ENCODE assay signal across 24 mouse cellular contexts in genomic region chr3:69051894-69052293, GRCm38 (mm10).
"Had no signal": no experiment of that assay in that cellular context is flagged by ENCODE, and none has a peak within 500 bp of the region (broad histone marks: within the 10 kb centered on the region; RNA-seq: fewer than 3 reads in every experiment).

No protein-coding gene starts in this region.

- H3K9ac ChIP-seq: heart, embryonic 12.5 days; hindbrain, embryonic 12.5 days; hindbrain, embryonic 14.5 days; intestine, embryonic 15.5 days; limb, embryonic 12.5 days; liver, embryonic 14.5 days had no signal

- H3K4me2 ChIP-seq: heart, embryonic 12.5 days; hindbrain, embryonic 12.5 days; hindbrain, embryonic 14.5 days; intestine, embryonic 15.5 days; limb, embryonic 12.5 days had no signal

- H3K36me3 ChIP-seq: heart, embryonic 10.5 days; heart, embryonic 12.5 days; hindbrain, embryonic 10.5 days; hindbrain, embryonic 12.5 days; intestine, embryonic 15.5 days; limb, embryonic 10.5 days; limb, embryonic 12.5 days had no signal

- H3K4me3 ChIP-seq: gastrocnemius, adult 2 months; heart, embryonic 10.5 days; heart, embryonic 12.5 days; hindbrain, embryonic 10.5 days; hindbrain, embryonic 12.5 days; intestine, embryonic 15.5 days; layer of hippocampus, adult 2 months; left cerebral cortex, adult 2 months; limb, embryonic 10.5 days; limb, embryonic 12.5 days had no signal

- H3K4me1 ChIP-seq: heart, embryonic 10.5 days; hindbrain, embryonic 10.5 days; hindbrain, embryonic 12.5 days; intestine, embryonic 15.5 days; limb, embryonic 10.5 days; limb, embryonic 12.5 days had no signal

- H3K27ac ChIP-seq: gastrocnemius, adult 2 months; heart, embryonic 10.5 days; hindbrain, embryonic 10.5 days; hindbrain, embryonic 12.5 days; hindbrain, embryonic 14.5 days; intestine, embryonic 15.5 days; layer of hippocampus, adult 2 months; left cerebral cortex, adult 2 months; limb, embryonic 10.5 days; limb, embryonic 12.5 days had no signal

- ATAC-seq: hindbrain, embryonic 16.5 days; inflammation-experienced regulatory T-cells, adult 6 months; intestine, embryonic 15.5 days; intestine, postnatal 0 days had no signal

- H3K9me3 ChIP-seq: heart, embryonic 10.5 days; heart, embryonic 12.5 days; hindbrain, embryonic 10.5 days; hindbrain, embryonic 12.5 days; intestine, embryonic 15.5 days; limb, embryonic 10.5 days; limb, embryonic 12.5 days had no signal

- DNase-seq: gastrocnemius, adult 2 months; gastrocnemius, postnatal 10 days; gastrocnemius, postnatal 25 days; heart, postnatal 10 days; heart, postnatal 4 days; kidney, adult 18-20 months; kidney, adult 8-10 months; kidney, postnatal 10 days; kidney, postnatal 25 days; kidney, postnatal 4 days had no signal

- H3K27me3 ChIP-seq: heart, embryonic 12.5 days; hindbrain, embryonic 12.5 days; intestine, embryonic 15.5 days; limb, embryonic 12.5 days had no signal
